Mouse (Mus musculus): Measurements from ENCODE around the gene Rcc1.

DNA sequence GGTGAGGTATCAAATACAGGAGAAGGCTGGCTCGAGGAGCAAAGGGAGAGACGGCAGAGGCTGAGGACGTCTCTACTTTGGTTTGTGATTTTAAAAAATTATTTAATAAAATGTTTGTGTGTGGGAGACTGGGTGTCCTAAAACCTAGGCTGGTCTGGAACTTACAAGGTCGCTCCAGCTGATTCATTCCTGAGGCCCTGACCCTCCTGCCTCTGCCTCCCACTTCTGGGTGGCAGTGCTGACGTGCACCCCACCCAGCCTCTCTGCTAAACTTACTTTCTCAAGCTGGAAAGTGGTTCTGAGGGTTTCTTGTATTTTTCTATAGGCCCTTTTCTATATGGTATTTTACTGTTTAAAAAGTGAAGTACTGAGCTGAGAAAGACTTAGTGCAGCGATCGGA, 42.8 kb upstream of the Rcc1 start:
- no peak for TF ChIP-seq POLR2A (IDR thresholded peaks at IDR 0.05; ENCODE audit: control insufficient read depth, extremely low read depth, insufficient read depth, low read length, poor library complexity)
- TF ChIP-seq CTCF (IDR thresholded peaks at IDR 0.05; ENCODE audit: borderline replicate concordance, control insufficient read depth, extremely low read depth, insufficient read depth, low read length, poor library complexity) = no peak
